Mouse (Mus musculus) limb, embryonic 11.5 days (tissue): ENCODE data around the gene Comp. TPM values are rescaled to one million over a fixed set of nuclear protein-coding genes. Genes with fewer than 3 reads are reported as not detected.
A peak's percentile ranks its signal among the peaks of the same experiment; 100 is the strongest.

Experiments used
- ATAC-seq: fragments of 200-750 bp; cut with Nextera tagmentation; 2 replicates; pipeline ENCODE4 v1.8.0; 2017; ENCODE audit warnings: low read depth; ENCODE audit not compliant: insufficient number of reproducible peaks, low FRiP score, low TSS enrichment
- DNase-seq: peaks from one replicate; pipeline ENCODE4 v3.0.0-alpha.2; 2015; ENCODE audit warnings: low spot score
- H3K27ac ChIP-seq: fragments of 300-500 bp; sonication (generic); replicated peaks from 2 replicates; pipeline ENCODE4 v1.5.1; 2014; ENCODE audit warnings: low read depth, mild to moderate bottlenecking, low read length
- H3K27me3 ChIP-seq: fragments of 300-500 bp; sonication (generic); 2 replicates; pipeline ENCODE4 v1.6.1; 2014; ENCODE audit warnings: mild to moderate bottlenecking, low read length, mixed read lengths; ENCODE audit not compliant: control insufficient read depth, insufficient read depth
- H3K36me3 ChIP-seq: fragments of 300-500 bp; sonication (generic); 2 replicates; pipeline ENCODE4 v1.6.1; 2014; ENCODE audit warnings: mild to moderate bottlenecking, low read length, moderate library complexity, mixed read lengths; ENCODE audit not compliant: control insufficient read depth, insufficient read depth
- H3K4me1 ChIP-seq: fragments of 300-500 bp; sonication (generic); 2 replicates; pipeline ENCODE4 v1.6.1; 2014; ENCODE audit warnings: low read length, mixed read lengths; ENCODE audit not compliant: control insufficient read depth, insufficient read depth
- H3K4me2 ChIP-seq: fragments of 300-500 bp; sonication (generic); 2 replicates; pipeline ENCODE4 v1.6.1; 2014; ENCODE audit warnings: low read depth, mild to moderate bottlenecking, moderate library complexity; ENCODE audit not compliant: severe bottlenecking
- H3K4me3 ChIP-seq: fragments of 300-500 bp; sonication (generic); 2 replicates; pipeline ENCODE4 v1.5.1; 2014; ENCODE audit warnings: low read depth, low read length
- H3K9ac ChIP-seq: fragments of 300-500 bp; sonication (generic); 2 replicates; pipeline ENCODE4 v1.6.1; 2014; ENCODE audit warnings: mild to moderate bottlenecking, low read length
- H3K9me3 ChIP-seq: fragments of 300-500 bp; sonication (generic); 2 replicates; pipeline ENCODE4 v1.6.1; 2016; ENCODE audit warnings: low read length; ENCODE audit not compliant: control insufficient read depth
- WGBS: fragments of 180-500 bp; shearing (Covaris S2); extraction: QIAGEN DNeasy Blood & Tissue Kit; methylation state at CpG from one replicate; pipeline ENCODE4 v1.1.7; 2014; 5-methylcytosine and 5-hydroxymethylcytosine counted together
- polyA plus RNA-seq: library from polyadenylated mRNA; unstranded; fragments of >200 nt; fragmentation: Nextera tagmentation; extraction: Ambion mirVana; gene quantifications from 2 replicates; pipeline ENCODE4 v1.2.1, GENCODE M21; 2014

The Comp gene
- polyA plus RNA-seq, 1 experiment from 2014 or later: 0.43 TPM

DNA sequence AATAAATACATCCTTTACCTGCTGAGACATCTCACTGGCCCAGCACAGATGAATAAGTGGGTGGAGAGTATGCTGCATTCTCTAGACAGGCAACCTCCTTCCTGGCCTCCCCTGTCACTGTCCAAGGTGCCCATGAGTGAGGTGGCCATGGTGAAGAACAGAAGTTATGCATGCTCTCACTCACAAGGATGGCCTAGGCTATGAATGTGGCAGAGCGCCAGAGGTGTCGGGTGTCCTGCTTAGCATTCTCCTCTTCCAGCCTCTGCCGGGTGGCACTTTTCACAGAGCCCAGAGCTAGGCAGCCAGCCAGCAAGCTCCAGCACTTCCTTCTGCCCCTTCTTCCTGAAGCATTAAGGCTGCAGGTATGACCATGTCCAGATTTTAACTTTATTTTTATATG lies 13.9 kb upstream of the Comp start:
- H3K36me3 ChIP-seq: no peaks in the 10 kb centered on the region
- no peak overlapping the region for H3K27ac ChIP-seq
- H3K4me2 ChIP-seq: no peak overlapping the region
- no peaks in the 10 kb centered on the region for H3K4me1 ChIP-seq
- H3K9ac ChIP-seq: no peak overlapping the region
- H3K4me3 ChIP-seq: no peak overlapping the region
- DNase-seq: no peak
- 28% methylated on average over 3 of the region's 3 CpGs for WGBS
- no peaks in the 10 kb centered on the region; the same call in 1 of the 2 replicates for H3K9me3 ChIP-seq
- ATAC-seq: no peak
- H3K27me3 ChIP-seq: no peaks in the 10 kb centered on the region

DNA sequence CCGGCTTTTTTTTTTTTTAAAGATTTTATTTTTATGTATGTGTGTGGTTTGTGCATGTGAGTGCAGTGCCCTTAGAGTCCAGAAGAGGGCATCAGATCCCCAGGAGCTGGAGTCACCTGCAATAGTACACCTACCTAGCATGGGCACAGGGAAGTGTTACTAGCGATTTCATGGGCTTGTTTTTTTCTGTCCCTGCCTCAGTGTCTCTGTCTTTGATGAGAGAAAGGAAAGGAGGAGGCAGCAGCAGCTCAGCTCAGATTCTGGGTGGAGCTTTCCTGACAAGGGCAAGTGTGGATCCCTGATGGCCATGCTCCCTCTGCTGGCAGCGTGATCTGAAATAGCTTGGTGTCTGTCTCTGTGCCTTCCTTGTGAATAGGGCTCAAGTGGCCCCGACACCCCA lies 12.6 kb upstream of the Comp start:
- WGBS: 51% methylated on average over 4 of the region's 4 CpGs
- Histone ChIP-seq H3K27ac (no peak overlapping the region), H3K27me3 (no peaks in the 10 kb centered on the region), H3K4me3 (no peak overlapping the region), H3K36me3 (no peaks in the 10 kb centered on the region), H3K9ac (no peak overlapping the region), H3K9me3 (no peaks in the 10 kb centered on the region; the same call in 1 of the 2 replicates), H3K4me1 (no peaks in the 10 kb centered on the region), H3K4me2 (no peak overlapping the region)
- DNase-seq: no peak
- ATAC-seq: no peak

DNA sequence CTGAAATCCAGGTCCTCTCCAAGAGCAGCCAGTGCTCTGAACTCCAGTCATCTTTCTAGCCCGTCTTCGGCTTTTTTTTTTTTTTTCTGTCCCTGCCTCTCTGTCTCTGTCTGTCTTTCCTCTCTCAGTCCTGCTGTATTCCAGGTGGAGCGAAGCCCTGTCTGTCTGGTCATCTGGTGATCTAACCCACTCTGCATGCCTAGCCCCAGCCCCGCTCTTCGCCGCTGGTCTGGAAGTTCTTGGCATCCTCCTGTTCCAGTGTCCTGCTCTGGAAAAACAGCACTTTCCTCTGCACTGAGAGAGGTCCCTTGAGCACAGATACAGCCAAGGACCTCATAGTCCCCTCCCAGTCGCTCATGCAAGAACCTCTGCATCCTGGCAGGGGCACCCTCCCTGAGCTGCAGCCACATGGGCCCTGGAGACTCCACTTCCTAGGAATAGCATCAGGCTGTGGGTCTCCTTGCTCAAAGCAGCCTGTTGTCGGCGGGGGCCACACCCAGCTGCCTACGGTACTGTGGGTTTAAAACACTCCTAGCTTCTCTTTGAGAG lies 11.8 kb upstream of the Comp start:
- H3K36me3 ChIP-seq: no peaks in the 10 kb centered on the region
- H3K9ac ChIP-seq: no peak overlapping the region
- 75% methylated on average over 10 of the region's 10 CpGs for WGBS
- H3K27me3 ChIP-seq: no peaks in the 10 kb centered on the region
- H3K4me2 ChIP-seq: no peak overlapping the region
- H3K4me3 ChIP-seq: no peak overlapping the region
- no peak for DNase-seq
- H3K4me1 ChIP-seq: no peaks in the 10 kb centered on the region
- no peak overlapping the region for H3K27ac ChIP-seq
- H3K9me3 ChIP-seq: no peaks in the 10 kb centered on the region; the same call in 1 of the 2 replicates
- no peak for ATAC-seq

DNA sequence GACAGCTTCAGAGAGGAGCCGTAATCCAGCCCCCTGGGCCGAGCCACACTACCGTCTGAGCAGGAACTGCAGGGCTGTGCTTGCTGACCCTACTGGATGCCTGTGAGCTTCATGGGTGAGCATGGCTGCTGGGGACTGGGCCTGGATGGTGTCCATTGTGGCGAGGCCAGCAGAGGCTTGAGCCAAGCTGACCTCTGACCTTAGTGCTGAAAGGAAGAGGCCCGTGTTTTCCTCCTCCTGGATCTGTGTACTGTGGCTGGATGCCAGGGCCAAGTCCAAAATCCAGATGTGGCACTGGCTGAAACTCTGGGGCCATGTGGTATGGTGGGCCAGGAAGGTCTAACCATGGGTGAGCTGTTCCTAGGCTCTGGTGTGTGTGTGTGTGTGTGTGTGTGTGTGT lies 9.3 kb upstream of the Comp start:
- no peak for ATAC-seq
- H3K27me3 ChIP-seq: no peaks in the 10 kb centered on the region
- no peak overlapping the region for H3K9ac ChIP-seq
- H3K4me1 ChIP-seq: no peaks in the 10 kb centered on the region
- DNase-seq: no peak
- 36% methylated on average over 5 of the region's 5 CpGs for WGBS
- no peaks in the 10 kb centered on the region; the same call in 1 of the 2 replicates for H3K9me3 ChIP-seq
- H3K4me3 ChIP-seq: no peak overlapping the region
- H3K27ac ChIP-seq: no peak overlapping the region
- H3K36me3 ChIP-seq: no peaks in the 10 kb centered on the region
- no peak overlapping the region for H3K4me2 ChIP-seq

DNA sequence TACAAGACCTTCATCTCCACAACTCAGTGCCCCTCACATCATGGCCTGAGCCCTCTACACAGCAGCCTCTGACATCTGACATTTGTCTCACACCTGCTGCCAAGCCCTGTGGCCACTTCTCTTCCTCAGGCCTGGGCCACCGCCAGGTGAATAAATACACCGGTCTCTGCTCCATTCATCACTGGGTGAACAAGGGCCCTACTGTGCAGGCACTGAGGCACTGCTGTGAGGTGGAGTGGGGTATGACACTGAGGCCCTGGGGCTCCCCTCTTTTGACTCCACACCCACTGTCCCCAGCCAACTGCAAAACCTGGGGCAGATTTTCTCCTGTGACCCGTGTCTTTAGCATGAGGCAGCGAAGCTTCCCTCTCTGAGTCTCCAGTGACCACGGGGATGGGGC lies 6.8 kb upstream of the Comp start:
- WGBS: 66% methylated on average over 5 of the region's 5 CpGs
- no peak overlapping the region for H3K4me3 ChIP-seq
- H3K9ac ChIP-seq: no peak overlapping the region
- no peaks in the 10 kb centered on the region for H3K4me1 ChIP-seq
- DNase-seq (no peak), ATAC-seq (no peak)
- no peaks in the 10 kb centered on the region for H3K36me3 ChIP-seq
- H3K27me3 ChIP-seq: peaks cover 2% of the 10 kb centered on the region; the same call in 1 of the 2 replicates
- no peaks in the 10 kb centered on the region for H3K9me3 ChIP-seq
- H3K4me2 ChIP-seq: no peak overlapping the region
- H3K27ac ChIP-seq: no peak overlapping the region

DNA sequence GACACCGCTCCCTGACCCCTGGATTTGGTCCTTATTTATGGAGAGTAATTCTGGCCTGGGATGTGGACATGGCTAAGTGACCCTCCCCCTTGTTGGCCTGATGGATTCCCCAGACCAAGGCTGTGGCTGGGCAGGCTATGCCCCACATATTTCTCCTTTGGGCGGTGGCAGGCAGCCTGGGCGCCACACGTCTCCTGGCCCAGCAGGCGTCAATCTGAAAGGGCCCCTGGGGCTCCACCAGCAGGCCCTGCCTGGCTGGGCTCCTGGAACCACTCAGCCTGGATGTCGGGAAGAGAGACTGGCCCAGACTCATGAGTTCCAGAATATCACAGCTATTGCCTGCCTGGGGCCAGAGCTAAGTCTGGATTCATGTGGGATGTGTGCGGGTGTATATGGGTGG lies 2.9 kb upstream of the Comp start:
- Histone ChIP-seq H3K4me1 (peaks cover 27% of the 10 kb centered on the region), H3K27ac (no peak overlapping the region), H3K4me3 (no peak overlapping the region), H3K4me2 (no peak overlapping the region), H3K9ac (no peak overlapping the region), H3K9me3 (no peaks in the 10 kb centered on the region), H3K27me3 (peaks cover 39% of the 10 kb centered on the region), H3K36me3 (no peaks in the 10 kb centered on the region)
- no peak for DNase-seq
- no peak for ATAC-seq
- WGBS: 63% methylated on average over 7 of the region's 7 CpGs

DNA sequence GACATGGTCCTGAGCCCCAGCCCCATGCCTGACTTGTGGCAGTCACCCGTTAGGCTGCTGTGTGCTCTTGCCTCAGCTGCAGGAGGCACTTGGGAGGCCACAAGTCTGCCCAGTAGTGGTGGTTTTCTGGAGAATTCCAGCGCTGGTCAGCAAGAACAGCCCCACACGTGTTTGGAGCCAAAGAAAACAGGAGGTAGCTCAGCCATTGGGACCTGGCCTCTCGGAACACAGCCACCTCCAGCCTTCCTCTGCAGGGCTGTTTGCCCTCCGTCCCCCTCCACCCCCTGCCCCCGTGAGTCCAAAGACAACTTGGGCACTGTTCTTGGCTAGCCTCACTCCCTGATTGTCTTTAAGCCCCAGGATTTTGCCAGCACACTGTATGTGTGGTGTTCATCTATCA lies 1.4 kb upstream of the Comp start:
- DNase-seq (peak; percentile 24), ATAC-seq (no peak)
- no peak overlapping the region for H3K9ac ChIP-seq
- no peak overlapping the region for H3K27ac ChIP-seq
- no peak overlapping the region for H3K4me3 ChIP-seq
- peaks cover 54% of the 10 kb centered on the region for H3K27me3 ChIP-seq
- H3K9me3 ChIP-seq: no peaks in the 10 kb centered on the region
- H3K4me1 ChIP-seq: peaks cover 30% of the 10 kb centered on the region
- no peaks in the 10 kb centered on the region for H3K36me3 ChIP-seq
- H3K4me2 ChIP-seq: no peak overlapping the region
- 47% methylated on average over 6 of the region's 6 CpGs for WGBS

DNA sequence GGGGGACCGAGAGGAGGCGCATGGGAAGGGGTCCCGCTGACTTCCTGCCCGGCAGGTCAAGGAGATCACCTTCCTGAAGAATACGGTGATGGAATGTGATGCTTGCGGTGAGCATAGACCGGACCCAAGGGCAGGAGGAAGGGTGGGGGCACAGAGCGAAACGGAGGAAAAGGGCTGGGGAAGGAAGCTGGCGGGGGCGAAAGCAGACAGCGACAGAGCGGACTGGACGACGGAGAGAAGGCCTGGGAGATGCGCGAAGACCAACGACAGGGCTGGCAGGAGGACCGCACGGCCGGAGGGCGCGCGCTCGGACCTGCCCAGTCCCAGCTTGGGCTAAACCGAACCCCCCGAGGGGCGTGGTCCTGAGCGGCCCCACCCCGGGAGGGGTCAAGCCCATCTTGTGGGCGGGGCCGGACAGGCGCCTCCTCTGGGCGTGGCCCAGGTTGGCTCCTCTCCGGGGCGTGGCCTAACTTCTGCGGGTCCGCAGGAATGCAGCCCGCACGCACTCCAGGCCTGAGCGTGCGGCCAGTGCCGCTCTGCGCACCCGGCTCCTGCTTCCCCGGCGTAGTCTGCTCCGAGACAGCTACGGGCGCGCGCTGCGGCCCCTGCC lies 1.1 kb downstream of the Comp start:
- peak; percentile 48 for ATAC-seq

More for the DNA sequence above, 1.1 kb downstream of the Comp start:
- H3K36me3 ChIP-seq: no peaks in the 10 kb centered on the region
- peak overlapping the region; percentile 31 for H3K4me3 ChIP-seq
- peak; percentile 80 for DNase-seq
- H3K27me3 ChIP-seq: peaks cover 66% of the 10 kb centered on the region
- peak overlapping the region; percentile 13; the same call in 1 of the 2 replicates for H3K9ac ChIP-seq
- peaks cover 30% of the 10 kb centered on the region for H3K4me1 ChIP-seq
- H3K27ac ChIP-seq: no peak overlapping the region
- H3K9me3 ChIP-seq: no peaks in the 10 kb centered on the region
- peak overlapping the region; percentile 52 for H3K4me2 ChIP-seq
- WGBS: under 1% methylated on average over 52 of the region's 53 CpGs
